Mouse (Mus musculus) intestine, embryonic 14.5 days (tissue): Measurements from ENCODE around the gene Myl9. TPM values are rescaled to one million over a fixed set of nuclear protein-coding genes. Genes with fewer than 3 reads are reported as not detected.

Source experiments
- ATAC-seq: fragments of 200-750 bp; cut with Nextera tagmentation; replicated peaks from 2 replicates; pipeline ENCODE4 v1.8.0; 2017; ENCODE audit warnings: low read depth, moderate number of reproducible peaks, moderate TSS enrichment, moderate library complexity; ENCODE audit not compliant: low FRiP score, low TSS enrichment
- DNase-seq: peaks from one replicate; pipeline ENCODE4 v3.0.0-alpha.2; 2018; ENCODE audit warnings: low spot score
- H3K27ac ChIP-seq: fragments of 300-500 bp; sonication (generic); 2 replicates; pipeline ENCODE4 v1.5.1; 2014; ENCODE audit warnings: low read depth, mild to moderate bottlenecking, control low read depth
- H3K27me3 ChIP-seq: fragments of 300-500 bp; sonication (generic); replicated peaks from 2 replicates; pipeline ENCODE4 v1.6.1; 2014; ENCODE audit warnings: low read length, control low read depth; ENCODE audit not compliant: control insufficient read depth, insufficient read depth
- H3K36me3 ChIP-seq: fragments of 300-500 bp; sonication (generic); 2 replicates; pipeline ENCODE4 v1.6.1; 2014; ENCODE audit warnings: low read length, control low read depth; ENCODE audit not compliant: control insufficient read depth, insufficient read depth
- H3K4me1 ChIP-seq: fragments of 300-500 bp; sonication (generic); replicated peaks from 2 replicates; pipeline ENCODE4 v1.6.1; 2014; ENCODE audit warnings: low read length, control low read depth, mixed read lengths; ENCODE audit not compliant: control insufficient read depth, insufficient read depth
- H3K4me2 ChIP-seq: fragments of 300-500 bp; sonication (generic); 2 replicates; pipeline ENCODE4 v1.6.1; 2014; ENCODE audit warnings: low read length
- H3K4me3 ChIP-seq: fragments of 300-500 bp; sonication (generic); 2 replicates; pipeline ENCODE4 v1.5.1; 2014; ENCODE audit warnings: low read depth, low read length, control low read depth, mixed read lengths
- H3K9ac ChIP-seq: fragments of 300-500 bp; sonication (generic); 2 replicates; pipeline ENCODE4 v1.6.1; 2014; ENCODE audit warnings: mild to moderate bottlenecking, low read length
- H3K9me3 ChIP-seq: fragments of 300-500 bp; sonication (generic); 2 replicates; pipeline ENCODE4 v1.6.1; 2016; ENCODE audit warnings: low read length, control low read depth; ENCODE audit not compliant: control insufficient read depth
- WGBS: fragments of 180-500 bp; shearing (Covaris S2); extraction: QIAGEN DNeasy Blood & Tissue Kit; methylation state at CpG from one replicate; pipeline ENCODE4 v1.1.7; 2014; 5-methylcytosine and 5-hydroxymethylcytosine counted together
- polyA plus RNA-seq: library from polyadenylated mRNA; unstranded; fragments of >200 nt; fragmentation: Nextera tagmentation; extraction: Ambion mirVana; gene quantifications from 2 replicates; pipeline ENCODE4 v1.2.1, GENCODE M21; 2014

The Myl9 gene
- polyA plus RNA-seq, 1 experiment from 2014 or later, result 1,449 TPM

GRCm38 (mm10) chr2:156779036-156779435, 3.8 kb downstream of the Myl9 start:
- ATAC-seq (no peak), DNase-seq (peak; percentile 48)
- WGBS, result 67% methylated on average over 5 of the region's 5 CpGs
- Histone ChIP-seq H3K36me3 (peaks cover 18% of the 10 kb centered on the region; the same call in 1 of the 2 replicates), H3K4me3 (peak overlapping the region; percentile 21), H3K4me1 (peaks cover 23% of the 10 kb centered on the region), H3K9me3 (no peaks in the 10 kb centered on the region), H3K4me2 (peak overlapping the region; percentile 46), H3K9ac (peak overlapping the region; percentile 41), H3K27me3 (no peaks in the 10 kb centered on the region), H3K27ac (no peak overlapping the region)

- H3K36me3 ChIP-seq, result peaks cover 18% of the 10 kb centered on the region; the same call in 1 of the 2 replicates
- no peak overlapping the region for H3K27ac ChIP-seq
- H3K4me2 ChIP-seq, result peak overlapping the region; percentile 46
- no peak overlapping the region for H3K4me3 ChIP-seq
- WGBS, result 46% methylated on average over 2 of the region's 2 CpGs
- no peaks in the 10 kb centered on the region for H3K9me3 ChIP-seq
- no peak for ATAC-seq
- H3K27me3 ChIP-seq, result no peaks in the 10 kb centered on the region
- peaks cover 19% of the 10 kb centered on the region for H3K4me1 ChIP-seq
- no peak overlapping the region for H3K9ac ChIP-seq
- DNase-seq, result no peak
Measured at GRCm38 (mm10) chr2:156779488-156779887, 4.3 kb downstream of the Myl9 start.

DNA sequence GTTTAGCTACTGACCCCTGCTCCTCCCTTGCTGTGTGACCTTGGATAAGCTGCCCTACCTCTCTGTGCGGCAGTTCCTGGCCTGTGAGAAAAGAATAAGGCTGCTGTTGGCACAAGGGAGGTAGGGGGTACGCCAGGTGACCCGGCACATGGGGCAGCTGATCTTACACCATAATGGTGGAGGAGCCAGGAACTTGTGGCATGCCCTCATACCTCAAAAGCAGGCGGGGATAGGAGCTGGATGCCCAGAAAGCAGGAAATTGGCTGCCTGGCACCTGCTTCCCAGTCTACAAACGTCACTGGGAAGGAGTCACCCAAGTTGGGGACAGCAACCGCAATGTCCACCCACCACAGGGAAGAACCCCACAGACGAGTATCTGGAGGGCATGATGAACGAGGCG, 4.9 kb downstream of the Myl9 start:
- WGBS, result 69% methylated on average over 9 of the region's 9 CpGs
- DNase-seq (no peak), ATAC-seq (no peak)
- H3K4me3 ChIP-seq, result no peak overlapping the region
- H3K9ac ChIP-seq, result no peak overlapping the region
- peaks cover 18% of the 10 kb centered on the region; the same call in 1 of the 2 replicates for H3K36me3 ChIP-seq
- peaks cover 19% of the 10 kb centered on the region for H3K4me1 ChIP-seq
- H3K9me3 ChIP-seq, result no peaks in the 10 kb centered on the region
- no peak overlapping the region for H3K27ac ChIP-seq
- H3K27me3 ChIP-seq, result no peaks in the 10 kb centered on the region
- peak overlapping the region; percentile 46; the same call in 1 of the 2 replicates for H3K4me2 ChIP-seq

DNA sequence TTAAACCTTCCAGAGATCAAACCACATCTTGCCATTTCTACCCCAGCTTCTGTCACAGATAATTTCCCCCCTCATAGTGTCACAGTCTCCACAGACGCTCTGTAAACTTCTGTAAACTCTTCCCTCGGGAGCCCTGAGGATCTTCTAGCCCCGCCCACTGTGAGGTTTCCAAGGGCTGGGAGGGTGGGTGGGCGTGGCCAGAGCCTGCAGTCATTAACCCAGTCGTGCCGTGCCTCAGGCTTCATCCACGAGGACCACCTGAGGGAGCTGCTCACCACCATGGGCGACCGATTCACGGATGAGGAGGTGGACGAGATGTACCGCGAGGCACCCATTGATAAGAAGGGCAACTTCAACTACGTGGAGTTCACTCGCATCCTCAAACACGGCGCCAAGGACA, 5.5 kb downstream of the Myl9 start:
- H3K27me3 ChIP-seq, result no peaks in the 10 kb centered on the region
- no peak overlapping the region for H3K9ac ChIP-seq
- 20% methylated on average over 17 of the region's 17 CpGs for WGBS
- peaks cover 18% of the 10 kb centered on the region; the same call in 1 of the 2 replicates for H3K36me3 ChIP-seq
- no peak for DNase-seq
- no peak overlapping the region for H3K4me3 ChIP-seq
- H3K9me3 ChIP-seq, result no peaks in the 10 kb centered on the region
- H3K4me1 ChIP-seq, result peaks cover 16% of the 10 kb centered on the region
- no peak overlapping the region for H3K27ac ChIP-seq
- H3K4me2 ChIP-seq, result 0 out of 2 replicates have a peak overlapping the region, but pooled peaks have one; percentile 14
- ATAC-seq, result no peak

DNA sequence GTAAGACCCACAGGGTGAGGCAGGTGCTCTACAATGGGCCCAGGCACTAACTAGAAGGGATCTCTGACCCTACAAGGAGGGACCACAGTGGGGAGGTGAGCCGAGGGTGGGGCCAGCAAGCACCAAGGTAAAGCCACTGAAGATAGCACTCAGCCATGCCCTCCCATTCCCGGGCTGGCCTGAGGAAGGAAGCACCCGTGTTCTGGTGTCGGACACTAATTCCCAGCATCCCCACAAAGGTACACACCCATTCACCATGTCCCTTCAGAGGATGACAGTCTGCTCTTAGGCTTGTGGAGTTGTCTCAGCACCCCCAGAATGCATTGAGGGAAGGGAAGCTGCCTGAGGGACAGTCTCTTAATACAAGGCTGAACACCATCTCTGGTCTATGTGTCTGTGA, 6.1 kb downstream of the Myl9 start:
- ATAC-seq (no peak), DNase-seq (no peak)
- Histone ChIP-seq H3K4me1 (peaks cover 16% of the 10 kb centered on the region), H3K36me3 (peaks cover 18% of the 10 kb centered on the region; the same call in 1 of the 2 replicates), H3K27ac (no peak overlapping the region), H3K9me3 (no peaks in the 10 kb centered on the region), H3K4me2 (0 out of 2 replicates have a peak overlapping the region, but pooled peaks have one; percentile 14), H3K9ac (no peak overlapping the region), H3K4me3 (no peak overlapping the region), H3K27me3 (no peaks in the 10 kb centered on the region)
- 69% methylated on average over 4 of the region's 4 CpGs for WGBS

- 70% methylated on average over 4 of the region's 4 CpGs for WGBS
- Histone ChIP-seq H3K4me2 (no peak overlapping the region), H3K4me1 (peaks cover 16% of the 10 kb centered on the region), H3K9me3 (no peaks in the 10 kb centered on the region), H3K4me3 (no peak overlapping the region), H3K27ac (no peak overlapping the region), H3K27me3 (no peaks in the 10 kb centered on the region), H3K9ac (no peak overlapping the region), H3K36me3 (peaks cover 18% of the 10 kb centered on the region; the same call in 1 of the 2 replicates)
- ATAC-seq (no peak), DNase-seq (no peak)
Measured at GRCm38 (mm10) chr2:156781836-156782480, 6.7 kb downstream of the Myl9 start.

DNA sequence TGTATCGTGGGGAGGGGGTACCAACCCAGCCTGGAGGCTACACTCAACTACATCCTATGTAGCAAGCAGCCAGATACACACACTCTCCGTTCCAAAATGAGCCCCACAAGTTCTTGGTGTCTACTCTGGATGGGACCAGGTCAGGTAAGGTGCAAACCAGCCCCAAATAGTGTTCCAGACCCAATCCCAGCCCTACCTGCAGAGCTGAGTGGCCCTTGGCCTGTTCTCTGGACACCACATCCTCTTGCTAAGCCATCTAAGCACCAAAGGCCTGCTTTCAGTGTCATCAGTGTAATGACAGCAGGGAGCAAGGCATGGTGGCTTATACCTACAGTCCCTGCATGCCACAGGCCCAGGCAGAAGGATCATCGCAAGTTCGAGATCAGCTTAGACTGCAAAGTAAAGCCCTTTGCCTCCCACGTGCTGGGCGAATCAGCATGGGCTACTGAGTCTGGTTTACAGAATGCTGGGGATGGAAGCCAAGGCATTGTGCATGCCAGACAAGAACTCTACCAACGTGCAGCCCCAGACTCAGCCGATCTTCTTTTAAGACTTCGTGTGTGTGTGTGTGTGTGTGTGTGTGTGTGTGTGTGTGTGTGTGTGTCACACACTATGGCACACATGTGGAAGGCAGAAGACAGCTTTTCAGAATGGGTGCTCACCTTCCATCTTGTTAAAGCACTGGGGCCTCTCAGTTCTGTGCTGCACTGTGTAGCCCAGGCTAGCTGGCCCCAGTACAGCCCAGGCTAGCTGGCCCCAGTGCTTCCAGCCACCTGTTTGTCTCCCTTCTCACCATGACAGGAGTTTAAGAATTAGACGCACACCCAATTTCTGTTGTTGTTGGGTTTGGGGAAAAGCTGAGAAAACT, 7.5 kb downstream of the Myl9 start:
- DNase-seq, result peak; percentile 55
- WGBS, result 80% methylated on average over 10 of the region's 10 CpGs
- Histone ChIP-seq H3K27me3 (no peaks in the 10 kb centered on the region), H3K4me2 (no peak overlapping the region), H3K36me3 (peaks cover 18% of the 10 kb centered on the region; the same call in 1 of the 2 replicates), H3K4me3 (no peak overlapping the region), H3K27ac (no peak overlapping the region), H3K4me1 (peaks cover 12% of the 10 kb centered on the region), H3K9me3 (no peaks in the 10 kb centered on the region), H3K9ac (no peak overlapping the region)
- ATAC-seq, result no peak

- Histone ChIP-seq H3K27me3 (no peaks in the 10 kb centered on the region), H3K4me1 (peaks cover 12% of the 10 kb centered on the region), H3K27ac (no peak overlapping the region), H3K4me2 (no peak overlapping the region), H3K9ac (no peak overlapping the region), H3K36me3 (peaks cover 18% of the 10 kb centered on the region; the same call in 1 of the 2 replicates), H3K4me3 (no peak overlapping the region), H3K9me3 (no peaks in the 10 kb centered on the region)
- ATAC-seq, result no peak; the same call in 1 of the 2 replicates
- 66% methylated on average over 9 of the region's 9 CpGs for WGBS
- DNase-seq, result peak; percentile 50
Measured at GRCm38 (mm10) chr2:156783349-156783728, 8.1 kb downstream of the Myl9 start.
